Mouse (Mus musculus): ENCODE measurements around the gene Nmt1.

DNA sequence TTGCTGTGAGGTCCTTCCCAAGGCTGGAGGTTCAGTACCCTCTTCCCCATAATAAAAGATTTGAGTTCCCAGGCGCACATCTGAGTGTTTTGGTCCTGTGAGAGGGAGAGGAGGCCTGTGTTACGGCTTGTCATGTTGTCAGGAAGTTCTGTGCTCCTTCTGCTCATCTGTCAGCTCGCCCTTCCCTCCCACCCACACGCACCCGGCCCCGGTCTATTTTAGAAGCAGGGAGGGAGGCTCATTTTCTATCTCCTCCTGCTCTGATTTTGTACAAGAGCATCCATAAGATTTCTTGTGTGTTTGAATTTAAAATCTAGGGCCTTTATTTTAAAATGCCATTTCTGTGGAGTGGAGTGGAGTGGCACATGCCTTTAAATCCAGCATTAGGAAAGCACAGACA, 10.0 kb downstream of the Nmt1 start:
- no peak for TF ChIP-seq ZC3H11A (IDR thresholded peaks at IDR 0.05; ENCODE audit: low read depth, low read length)
- TF ChIP-seq GABPA (IDR thresholded peaks at IDR 0.05; ENCODE audit: low read depth, low read length) = no peak
- no peak for TF ChIP-seq USF1 (IDR thresholded peaks at IDR 0.05; ENCODE audit: low read depth, low read length)
- no peak for TF ChIP-seq CTCF (IDR thresholded peaks at IDR 0.05 in 2 of 3, conservative IDR thresholded peaks at IDR 0.05 in 1 of 3; ENCODE audit: control insufficient read depth in 1 of 3, insufficient read depth in 1 of 3, low read depth in 2 of 3, low read length in 3 of 3, poor library complexity in 1 of 3, severe bottlenecking in 1 of 3)
- TF ChIP-seq POLR2A (IDR thresholded peaks at IDR 0.05; ENCODE audit: control insufficient read depth in 1 of 2, insufficient read depth in 1 of 2, low read depth in 1 of 2, low read length in 2 of 2, poor library complexity in 1 of 2) = no peak
- TF ChIP-seq E2F4 (IDR thresholded peaks at IDR 0.05; ENCODE audit: borderline replicate concordance, low read depth, low read length) = no peak
- no peak for TF ChIP-seq ZNF384 (IDR thresholded peaks at IDR 0.05; ENCODE audit: low read depth, low read length)

Measured in MEL (cell line).